Mouse (Mus musculus): ENCODE measurements at regions not wholly inside any gene's neighbourhood (a gene's known extent, or its start where the extent isn't known, plus 50 kb on each side); places are given as distances from the start of the nearest gene placed in this dataset.

- no peak for ATAC-seq (replicated peaks; ENCODE audit: extremely low read depth, insufficient read depth, low FRiP score)
- no peaks in the 10 kb centered on the region for H3K36me3 ChIP-seq (ENCODE audit: control insufficient read depth, insufficient read depth)
- no peaks in the 10 kb centered on the region for H3K27me3 ChIP-seq (ENCODE audit: control insufficient read depth, insufficient read depth, low read length)
- no peaks in the 10 kb centered on the region for H3K4me1 ChIP-seq (ENCODE audit: control insufficient read depth, insufficient read depth, low read length)
- no peak overlapping the region for H3K27ac ChIP-seq (ENCODE audit: low read length)
- no peak overlapping the region for H3K4me3 ChIP-seq (ENCODE audit: low read length)
- no peak overlapping the region for H3K4me2 ChIP-seq (ENCODE audit: low read depth, low read length)
- H3K9me3 ChIP-seq (replicated peaks; ENCODE audit: control insufficient read depth, low read length): no peaks in the 10 kb centered on the region
- H3K9ac ChIP-seq (ENCODE audit: low read length): no peak overlapping the region
Observed at GRCm38 (mm10) chr14:58505841-58506240, 435.5 kb downstream of the Fgf9 start.

GRCm38 (mm10) chr14:58502890-58503289 is 432.5 kb downstream of the Fgf9 start:
- H3K4me2 ChIP-seq (ENCODE audit: low read depth, low read length): no peak overlapping the region
- H3K9ac ChIP-seq (ENCODE audit: low read length): no peak overlapping the region
- no peaks in the 10 kb centered on the region for H3K27me3 ChIP-seq (ENCODE audit: control insufficient read depth, insufficient read depth, low read length)
- H3K4me3 ChIP-seq (ENCODE audit: low read length): no peak overlapping the region
- 61% methylated on average over 8 of the region's 8 CpGs for WGBS
- no peaks in the 10 kb centered on the region for H3K36me3 ChIP-seq (ENCODE audit: control insufficient read depth, insufficient read depth)
- H3K27ac ChIP-seq (ENCODE audit: low read length): no peak overlapping the region
- ATAC-seq (replicated peaks; ENCODE audit: extremely low read depth, insufficient read depth, low FRiP score): no peak
- no peaks in the 10 kb centered on the region for H3K4me1 ChIP-seq (ENCODE audit: control insufficient read depth, insufficient read depth, low read length)
- H3K9me3 ChIP-seq (replicated peaks; ENCODE audit: control insufficient read depth, low read length): no peaks in the 10 kb centered on the region

- H3K27me3 ChIP-seq (ENCODE audit: control insufficient read depth, insufficient read depth, low read length): no peaks in the 10 kb centered on the region
- no peak overlapping the region for H3K27ac ChIP-seq (ENCODE audit: low read length)
- no peaks in the 10 kb centered on the region for H3K36me3 ChIP-seq (ENCODE audit: control insufficient read depth, insufficient read depth)
- H3K4me2 ChIP-seq (ENCODE audit: low read depth, low read length): no peak overlapping the region
- H3K4me1 ChIP-seq (ENCODE audit: control insufficient read depth, insufficient read depth, low read length): no peaks in the 10 kb centered on the region
- no peak overlapping the region for H3K9ac ChIP-seq (ENCODE audit: low read length)
- 51% methylated on average over 2 of the region's 2 CpGs for WGBS
- no peaks in the 10 kb centered on the region for H3K9me3 ChIP-seq (replicated peaks; ENCODE audit: control insufficient read depth, low read length)
- no peak for ATAC-seq (replicated peaks; ENCODE audit: extremely low read depth, insufficient read depth, low FRiP score)
- no peak overlapping the region for H3K4me3 ChIP-seq (ENCODE audit: low read length)
Observed at GRCm38 (mm10) chr14:58500014-58500413, 429.7 kb downstream of the Fgf9 start.

GRCm38 (mm10) chr14:58499501-58499900 is 429.2 kb downstream of the Fgf9 start:
- WGBS: 48% methylated on average over 6 of the region's 6 CpGs
- no peak for ATAC-seq (replicated peaks; ENCODE audit: extremely low read depth, insufficient read depth, low FRiP score)
- Histone ChIP-seq H3K4me2 (ENCODE audit: low read depth, low read length) (no peak overlapping the region), H3K9ac (ENCODE audit: low read length) (no peak overlapping the region), H3K36me3 (ENCODE audit: control insufficient read depth, insufficient read depth) (no peaks in the 10 kb centered on the region), H3K4me3 (ENCODE audit: low read length) (no peak overlapping the region), H3K27ac (ENCODE audit: low read length) (no peak overlapping the region), H3K9me3 (replicated peaks; ENCODE audit: control insufficient read depth, low read length) (no peaks in the 10 kb centered on the region), H3K27me3 (ENCODE audit: control insufficient read depth, insufficient read depth, low read length) (no peaks in the 10 kb centered on the region), H3K4me1 (ENCODE audit: control insufficient read depth, insufficient read depth, low read length) (no peaks in the 10 kb centered on the region)

- H3K27ac ChIP-seq (ENCODE audit: low read length): no peak overlapping the region
- H3K4me2 ChIP-seq (ENCODE audit: low read depth, low read length): no peak overlapping the region
- H3K9me3 ChIP-seq (replicated peaks; ENCODE audit: control insufficient read depth, low read length): no peaks in the 10 kb centered on the region
- no peak overlapping the region for H3K4me3 ChIP-seq (ENCODE audit: low read length)
- 78% methylated on average over 7 of the region's 7 CpGs for WGBS
- H3K27me3 ChIP-seq (ENCODE audit: control insufficient read depth, insufficient read depth, low read length): no peaks in the 10 kb centered on the region
- H3K36me3 ChIP-seq (ENCODE audit: control insufficient read depth, insufficient read depth): no peaks in the 10 kb centered on the region
- H3K9ac ChIP-seq (ENCODE audit: low read length): no peak overlapping the region
- no peaks in the 10 kb centered on the region for H3K4me1 ChIP-seq (ENCODE audit: control insufficient read depth, insufficient read depth, low read length)
- ATAC-seq (replicated peaks; ENCODE audit: extremely low read depth, insufficient read depth, low FRiP score): no peak
Observed at GRCm38 (mm10) chr14:58499071-58499470, 428.7 kb downstream of the Fgf9 start.

- no peak overlapping the region for H3K27ac ChIP-seq (ENCODE audit: low read length)
- no peak for ATAC-seq (replicated peaks; ENCODE audit: extremely low read depth, insufficient read depth, low FRiP score)
- H3K4me3 ChIP-seq (ENCODE audit: low read length): no peak overlapping the region
- H3K9ac ChIP-seq (ENCODE audit: low read length): no peak overlapping the region
- H3K4me2 ChIP-seq (ENCODE audit: low read depth, low read length): no peak overlapping the region
- WGBS: 86% methylated on average over 3 of the region's 3 CpGs
- no peaks in the 10 kb centered on the region for H3K9me3 ChIP-seq (replicated peaks; ENCODE audit: control insufficient read depth, low read length)
- no peaks in the 10 kb centered on the region for H3K36me3 ChIP-seq (ENCODE audit: control insufficient read depth, insufficient read depth)
- no peaks in the 10 kb centered on the region for H3K27me3 ChIP-seq (ENCODE audit: control insufficient read depth, insufficient read depth, low read length)
- H3K4me1 ChIP-seq (ENCODE audit: control insufficient read depth, insufficient read depth, low read length): no peaks in the 10 kb centered on the region
Observed at GRCm38 (mm10) chr14:58496902-58497301, 426.6 kb downstream of the Fgf9 start.

GRCm38 (mm10) chr14:58494400-58494987 is 424.1 kb downstream of the Fgf9 start:
- Histone ChIP-seq H3K27me3 (ENCODE audit: control insufficient read depth, insufficient read depth, low read length) (no peaks in the 10 kb centered on the region), H3K27ac (ENCODE audit: low read length) (no peak overlapping the region), H3K4me1 (ENCODE audit: control insufficient read depth, insufficient read depth, low read length) (no peaks in the 10 kb centered on the region), H3K36me3 (ENCODE audit: control insufficient read depth, insufficient read depth) (no peaks in the 10 kb centered on the region), H3K4me2 (ENCODE audit: low read depth, low read length) (no peak overlapping the region), H3K9ac (ENCODE audit: low read length) (no peak overlapping the region), H3K9me3 (replicated peaks; ENCODE audit: control insufficient read depth, low read length) (no peaks in the 10 kb centered on the region), H3K4me3 (ENCODE audit: low read length) (no peak overlapping the region)
- no peak for ATAC-seq (replicated peaks; ENCODE audit: extremely low read depth, insufficient read depth, low FRiP score)
- 82% methylated on average over 5 of the region's 5 CpGs for WGBS

- H3K36me3 ChIP-seq (ENCODE audit: control insufficient read depth, insufficient read depth): no peaks in the 10 kb centered on the region
- WGBS: 87% methylated on average over 2 of the region's 2 CpGs
- H3K9me3 ChIP-seq (replicated peaks; ENCODE audit: control insufficient read depth, low read length): no peaks in the 10 kb centered on the region
- H3K27me3 ChIP-seq (ENCODE audit: control insufficient read depth, insufficient read depth, low read length): no peaks in the 10 kb centered on the region
- no peak overlapping the region for H3K9ac ChIP-seq (ENCODE audit: low read length)
- H3K4me2 ChIP-seq (ENCODE audit: low read depth, low read length): no peak overlapping the region
- no peaks in the 10 kb centered on the region for H3K4me1 ChIP-seq (ENCODE audit: control insufficient read depth, insufficient read depth, low read length)
- no peak overlapping the region for H3K4me3 ChIP-seq (ENCODE audit: low read length)
- no peak for ATAC-seq (replicated peaks; ENCODE audit: extremely low read depth, insufficient read depth, low FRiP score)
- H3K27ac ChIP-seq (ENCODE audit: low read length): no peak overlapping the region
Observed at GRCm38 (mm10) chr14:58492118-58492517, 421.8 kb downstream of the Fgf9 start.

GRCm38 (mm10) chr14:58488803-58489202 is 418.5 kb downstream of the Fgf9 start:
- no peak overlapping the region for H3K4me3 ChIP-seq (ENCODE audit: low read length)
- no peaks in the 10 kb centered on the region for H3K9me3 ChIP-seq (replicated peaks; ENCODE audit: control insufficient read depth, low read length)
- H3K4me1 ChIP-seq (ENCODE audit: control insufficient read depth, insufficient read depth, low read length): no peaks in the 10 kb centered on the region
- H3K4me2 ChIP-seq (ENCODE audit: low read depth, low read length): no peak overlapping the region
- WGBS: 82% methylated on average over 6 of the region's 6 CpGs
- no peaks in the 10 kb centered on the region for H3K36me3 ChIP-seq (ENCODE audit: control insufficient read depth, insufficient read depth)
- H3K27ac ChIP-seq (ENCODE audit: low read length): no peak overlapping the region
- ATAC-seq (replicated peaks; ENCODE audit: extremely low read depth, insufficient read depth, low FRiP score): no peak
- no peaks in the 10 kb centered on the region for H3K27me3 ChIP-seq (ENCODE audit: control insufficient read depth, insufficient read depth, low read length)
- H3K9ac ChIP-seq (ENCODE audit: low read length): no peak overlapping the region
